Mouse (Mus musculus) liver, postnatal 0 days (tissue): Measurements from ENCODE around the gene Smad3.

Source experiments
- CTCF ChIP-seq: sonication (generic); IDR thresholded peaks from 2 replicates; pipeline ENCODE4 v1.5.1; 2016; ENCODE audit warnings: antibody characterized with exemption, low read depth
- EP300 ChIP-seq: IDR thresholded peaks from 2 replicates; pipeline ENCODE4 v1.6.1; 2016; ENCODE audit warnings: antibody characterized with exemption, low read depth, mild to moderate bottlenecking

- TF ChIP-seq CTCF (no peak), EP300 (no peak)
Measured at GRCm38 (mm10) chr9:63791716-63792115, 33.9 kb upstream of the Smad3 start.
